Mouse (Mus musculus): ENCODE measurements around the gene Apoe. TPM values are rescaled to one million over a fixed set of nuclear protein-coding genes. Genes with fewer than 3 reads are reported as not detected.

Gene Apoe
- total RNA-seq, 2 experiments from 2014 or later: 38.0 to 61.8 TPM

DNA sequence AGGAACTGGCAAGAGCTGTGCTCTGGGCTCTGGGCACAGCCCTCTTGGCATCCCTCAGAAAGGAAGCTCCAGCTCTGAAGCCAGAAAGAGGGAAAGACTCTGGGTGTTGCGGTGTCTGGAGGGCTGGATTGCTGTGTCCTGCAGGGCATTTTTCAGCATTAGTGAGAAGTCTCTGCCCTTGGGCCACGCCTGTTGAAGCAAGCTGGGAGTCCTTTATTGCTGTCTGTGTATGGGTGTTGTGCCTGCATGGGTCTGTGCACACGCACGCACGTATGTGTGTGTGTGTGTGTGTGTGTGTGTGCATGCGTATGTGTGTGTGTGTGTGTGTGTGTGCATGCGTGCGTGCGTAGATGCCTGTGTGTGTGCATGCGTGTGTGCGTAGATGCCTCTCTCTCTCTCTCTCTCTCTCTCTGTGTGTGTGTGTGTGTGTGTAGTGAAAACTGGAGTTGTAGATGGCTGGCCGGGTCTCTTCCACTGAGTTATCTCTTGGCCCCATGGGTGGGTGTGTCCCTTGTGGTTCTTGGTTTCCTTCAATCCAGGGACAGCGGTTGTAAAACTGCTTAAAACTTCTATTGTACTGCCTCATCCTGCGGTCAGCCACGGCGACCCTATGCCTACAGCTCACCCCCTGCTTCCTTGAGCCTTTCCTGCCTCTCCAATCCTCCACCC, 37.5 kb upstream of the Apoe start:
- H3K27ac ChIP-seq: no peak overlapping the region
- no peak for TF ChIP-seq CTCF (IDR thresholded peaks at IDR 0.05)
- intact Hi-C loops (cut with DNase I): no loop called here
- no peak overlapping the region for H3K4me3 ChIP-seq
- DNase-seq: no peak

DNA sequence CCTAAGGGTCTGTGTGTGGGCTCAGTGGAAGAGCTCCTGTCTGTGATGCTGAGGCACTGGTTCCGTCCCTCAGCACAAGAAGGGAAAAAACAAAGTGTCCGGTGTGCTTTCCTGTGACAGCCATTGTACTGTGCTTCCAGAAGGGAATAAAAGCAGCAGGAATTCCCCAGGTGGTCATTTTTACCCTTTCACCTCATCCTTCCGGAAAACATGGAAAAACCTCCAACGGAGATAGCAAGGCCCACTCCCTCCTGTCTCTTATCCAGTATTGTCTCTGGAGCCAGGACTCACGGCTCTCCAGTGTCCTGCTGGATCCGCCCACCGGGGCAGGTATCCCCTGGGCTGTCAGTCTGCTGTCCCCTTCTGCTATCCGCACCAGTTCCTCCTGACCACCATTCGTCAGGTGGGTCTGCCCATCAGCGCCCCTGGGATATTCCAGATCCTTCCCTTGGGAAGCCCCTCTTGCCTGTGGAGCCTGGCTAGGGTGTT, 35.2 kb upstream of the Apoe start:
- intact Hi-C loops (cut with DNase I): no loop called here
- Histone ChIP-seq H3K4me3 (no peak overlapping the region), H3K27ac (peak overlapping the region; percentile 28; the same call in 1 of the 2 replicates)
- TF ChIP-seq CTCF (IDR thresholded peaks at IDR 0.05): no peak
- DNase-seq: no peak

DNA sequence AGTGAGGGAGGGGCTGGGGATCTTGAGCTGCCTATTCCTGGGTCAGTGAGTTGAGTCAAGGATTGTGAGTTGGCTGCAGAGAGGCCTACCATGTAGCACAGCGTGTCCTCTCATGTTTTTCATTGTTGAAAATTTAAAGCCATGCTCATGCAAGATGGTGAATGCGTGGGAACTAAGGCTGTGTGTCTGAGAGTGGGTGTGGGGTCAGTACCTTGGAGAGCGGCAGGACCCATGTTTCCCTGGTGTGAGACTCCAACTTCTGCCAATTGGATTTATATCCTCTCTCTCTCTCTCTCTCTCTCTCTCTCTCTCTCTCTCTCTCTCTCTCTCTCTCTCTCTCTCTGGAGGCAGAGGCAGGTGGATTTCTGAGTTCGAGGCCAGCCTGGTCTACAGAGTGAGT, 27.6 kb upstream of the Apoe start:
- intact Hi-C loops (cut with DNase I): no loop called here
- no peak for TF ChIP-seq CTCF (IDR thresholded peaks at IDR 0.05)

DNA sequence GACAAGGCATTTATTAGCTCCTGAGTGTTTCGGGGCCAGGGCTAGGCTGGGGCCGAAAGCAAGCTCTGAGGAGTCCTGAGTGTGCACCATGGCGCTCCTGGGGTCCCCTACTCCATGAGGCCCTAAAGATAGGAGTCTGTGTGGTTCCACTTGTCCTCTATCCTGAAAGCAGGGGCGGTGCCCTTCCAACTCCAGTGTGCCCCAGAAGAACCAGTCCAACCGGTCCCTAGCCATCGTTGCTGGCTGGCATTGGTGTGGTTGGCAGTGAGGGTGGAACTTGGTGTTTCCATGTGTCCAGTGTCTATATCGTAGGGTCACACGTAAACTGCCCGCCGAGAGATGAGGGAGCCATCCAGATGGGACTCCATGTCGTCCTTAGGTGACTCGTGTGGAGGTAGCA, 25.2 kb upstream of the Apoe start:
- Histone ChIP-seq H3K27ac (no peak overlapping the region), H3K4me3 (no peak overlapping the region)
- DNase-seq: no peak
- intact Hi-C loops (cut with DNase I): no loop called here
- TF ChIP-seq CTCF (IDR thresholded peaks at IDR 0.05): no peak

More for the DNA sequence above, 27.6 kb upstream of the Apoe start:
- Histone ChIP-seq H3K4me3 (no peak overlapping the region), H3K27ac (no peak overlapping the region)
- no peak for DNase-seq

DNA sequence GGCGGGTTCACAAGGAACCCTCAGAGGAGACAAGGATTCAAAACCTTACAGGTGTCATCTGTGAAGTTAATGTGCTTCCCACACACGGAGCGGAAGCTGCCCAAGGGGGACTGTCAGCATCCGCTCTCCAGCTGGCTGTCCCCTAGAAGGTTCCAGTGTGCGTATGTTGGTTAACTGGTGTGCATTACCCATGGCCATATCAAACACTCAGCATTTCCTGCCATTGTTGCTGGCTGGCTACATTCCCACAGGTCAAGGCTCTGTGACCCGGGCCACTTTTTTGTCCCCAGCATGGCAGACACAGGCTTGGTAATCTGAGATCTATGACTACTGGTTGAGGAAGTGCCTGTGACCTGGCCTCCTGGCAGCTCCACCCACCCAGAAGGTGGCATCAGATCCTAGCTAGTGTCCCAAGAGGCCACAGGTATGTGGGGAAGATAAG, 23.8 kb upstream of the Apoe start:
- peak; percentile 46 for DNase-seq
- TF ChIP-seq CTCF (IDR thresholded peaks at IDR 0.05): no peak
- no peak overlapping the region for H3K4me3 ChIP-seq
- intact Hi-C loops (cut with DNase I): no loop called here
- H3K27ac ChIP-seq: peak overlapping the region; percentile 46

DNA sequence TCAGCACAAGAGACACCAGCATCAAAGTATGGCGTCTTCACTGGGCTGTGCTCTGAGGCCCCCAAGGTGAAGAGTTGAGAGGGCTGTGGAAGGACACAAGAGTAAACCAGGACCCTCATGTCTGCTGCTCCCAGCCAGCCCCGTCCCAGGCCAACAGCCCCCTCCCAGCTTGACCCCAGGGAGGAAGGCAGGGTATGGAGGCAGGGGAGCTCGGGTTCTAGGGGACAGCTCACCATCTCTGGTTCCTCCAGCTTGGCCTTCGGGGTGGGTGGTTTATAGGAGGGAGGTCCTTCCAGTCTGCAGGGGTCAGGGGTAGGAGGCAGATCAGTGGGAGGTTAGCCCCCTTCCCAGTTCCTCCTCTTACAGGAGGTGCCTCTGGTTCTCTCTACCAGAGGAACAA, 20.2 kb upstream of the Apoe start:
- Histone ChIP-seq H3K4me3 (no peak overlapping the region), H3K27ac (no peak overlapping the region)
- no peak for TF ChIP-seq CTCF (IDR thresholded peaks at IDR 0.05)
- intact Hi-C loops (cut with DNase I): no loop called here
- no peak for DNase-seq

DNA sequence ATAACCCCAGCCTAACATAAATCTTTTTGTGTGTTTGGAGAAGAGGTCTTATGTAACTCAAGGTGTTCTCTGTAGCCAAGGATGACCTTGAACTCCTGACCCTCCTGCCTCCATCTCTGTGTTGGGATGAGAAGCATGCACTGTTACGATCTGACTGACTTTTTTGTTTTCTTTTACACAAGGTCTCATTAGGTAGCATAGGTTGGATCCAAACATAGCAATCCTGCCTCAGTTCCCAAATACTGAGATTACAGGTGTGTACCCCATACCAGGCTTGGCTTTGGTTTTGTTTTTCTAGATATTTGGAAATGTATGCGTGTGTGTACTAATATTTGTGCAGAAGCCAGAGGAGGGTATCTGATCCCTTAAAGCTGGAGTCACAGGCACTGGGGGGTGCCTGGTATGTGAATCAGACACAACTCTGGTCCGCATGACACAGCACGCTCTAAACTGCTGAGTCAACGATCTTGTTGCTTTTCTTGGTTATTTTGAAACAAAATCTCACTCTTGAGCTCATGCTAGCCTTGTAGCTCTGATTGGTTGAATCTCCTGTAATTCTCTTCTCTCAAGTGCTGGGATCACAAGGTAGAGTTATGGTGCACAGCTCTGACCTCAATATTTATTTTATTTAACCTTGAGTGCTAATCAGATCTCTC, 19.4 kb upstream of the Apoe start:
- Histone ChIP-seq H3K27ac (no peak overlapping the region), H3K4me3 (no peak overlapping the region)
- intact Hi-C loops (cut with DNase I): no loop called here
- DNase-seq: no peak
- no peak for TF ChIP-seq CTCF (IDR thresholded peaks at IDR 0.05)

DNA sequence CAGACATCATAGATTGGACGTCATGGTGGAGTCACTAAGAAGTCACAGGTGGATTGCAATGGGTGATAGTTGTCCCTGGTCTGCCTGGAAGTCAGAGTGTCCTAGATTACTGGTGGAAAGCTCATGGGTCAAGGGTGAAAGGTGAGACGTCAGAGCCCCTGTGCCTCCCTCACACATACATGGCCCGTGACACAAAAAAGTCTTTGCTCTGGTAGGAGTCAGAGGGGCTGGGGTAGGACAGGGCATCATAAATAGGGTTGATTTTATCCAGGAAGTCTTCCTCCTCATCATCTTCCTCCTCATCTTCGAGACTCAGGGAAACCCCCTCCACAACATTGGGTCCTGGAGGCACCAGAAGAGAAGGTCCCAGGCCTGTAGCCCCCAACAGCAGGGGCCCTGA, 18.4 kb upstream of the Apoe start:
- no peak for DNase-seq
- Histone ChIP-seq H3K27ac (no peak overlapping the region), H3K4me3 (no peak overlapping the region)
- intact Hi-C loops (cut with DNase I): loop anchor here (2.0 kb wide), 1 partner anchor 31 kb away; no protein-coding TSS in a partner anchor
- no peak for TF ChIP-seq CTCF (IDR thresholded peaks at IDR 0.05)

DNA sequence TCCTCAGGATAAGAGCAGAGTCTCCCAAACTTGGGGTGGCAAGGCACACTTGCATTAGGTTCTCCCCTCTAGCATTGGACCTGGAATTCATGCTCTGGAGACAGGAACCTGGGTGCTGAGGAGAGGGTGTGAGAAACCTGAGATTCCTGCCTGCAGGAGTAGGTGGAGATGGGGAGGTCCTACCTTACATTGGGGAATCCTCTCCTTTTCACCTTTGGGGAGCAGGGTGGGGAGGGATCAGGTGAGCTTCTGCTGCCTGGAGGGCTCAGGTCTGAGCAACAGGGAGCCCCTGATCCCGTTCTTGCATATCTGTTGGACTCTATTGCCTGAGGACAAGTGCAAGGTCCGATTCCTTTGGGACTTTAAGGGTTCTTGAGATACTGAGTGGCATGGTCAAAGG, 17.8 kb upstream of the Apoe start:
- Histone ChIP-seq H3K27ac (peak overlapping the region; percentile 93; the same call in 1 of the 2 replicates), H3K4me3 (peak overlapping the region; percentile 67)
- no peak for DNase-seq
- intact Hi-C loops (cut with DNase I): loop anchor here (2.0 kb wide), 1 partner anchor 32 kb away; no protein-coding TSS in a partner anchor
- TF ChIP-seq CTCF (IDR thresholded peaks at IDR 0.05): no peak

DNA sequence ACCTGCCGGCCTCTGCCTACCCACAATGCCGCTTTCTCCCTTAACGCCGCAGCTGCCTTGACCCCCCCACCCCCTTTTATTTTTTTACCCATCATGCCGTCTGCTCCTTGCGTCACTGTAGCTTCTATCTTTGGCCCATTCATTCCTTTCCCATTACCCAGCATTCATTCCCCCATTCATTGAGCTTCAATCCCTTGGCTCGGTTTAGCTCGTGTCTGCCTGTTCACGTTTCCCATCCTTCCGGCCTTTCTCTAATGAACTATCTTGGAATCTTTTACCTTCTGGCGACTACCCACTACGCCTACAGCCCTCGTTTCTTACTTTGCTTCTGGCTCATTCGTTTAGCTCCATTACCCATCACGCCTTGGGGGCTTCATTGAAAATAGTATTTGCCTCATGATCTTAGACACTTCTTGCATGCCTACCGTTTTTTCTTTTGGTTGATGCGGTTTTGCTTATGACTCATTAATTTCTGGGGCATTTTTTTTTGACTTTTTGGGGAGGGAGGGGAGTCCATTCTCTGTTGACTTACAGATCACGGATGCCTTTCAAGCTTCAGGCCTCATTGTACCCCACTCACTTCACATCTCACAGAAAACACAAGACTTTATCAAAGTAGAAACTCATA, 17.2 kb upstream of the Apoe start:
- DNase-seq: no peak
- H3K4me3 ChIP-seq: peak overlapping the region; percentile 67
- H3K27ac ChIP-seq: peak overlapping the region; percentile 93
- no peak for TF ChIP-seq CTCF (IDR thresholded peaks at IDR 0.05)
- intact Hi-C loops (cut with DNase I): loop anchor here (2.0 kb wide), 1 partner anchor 33 kb away; no protein-coding TSS in a partner anchor

DNA sequence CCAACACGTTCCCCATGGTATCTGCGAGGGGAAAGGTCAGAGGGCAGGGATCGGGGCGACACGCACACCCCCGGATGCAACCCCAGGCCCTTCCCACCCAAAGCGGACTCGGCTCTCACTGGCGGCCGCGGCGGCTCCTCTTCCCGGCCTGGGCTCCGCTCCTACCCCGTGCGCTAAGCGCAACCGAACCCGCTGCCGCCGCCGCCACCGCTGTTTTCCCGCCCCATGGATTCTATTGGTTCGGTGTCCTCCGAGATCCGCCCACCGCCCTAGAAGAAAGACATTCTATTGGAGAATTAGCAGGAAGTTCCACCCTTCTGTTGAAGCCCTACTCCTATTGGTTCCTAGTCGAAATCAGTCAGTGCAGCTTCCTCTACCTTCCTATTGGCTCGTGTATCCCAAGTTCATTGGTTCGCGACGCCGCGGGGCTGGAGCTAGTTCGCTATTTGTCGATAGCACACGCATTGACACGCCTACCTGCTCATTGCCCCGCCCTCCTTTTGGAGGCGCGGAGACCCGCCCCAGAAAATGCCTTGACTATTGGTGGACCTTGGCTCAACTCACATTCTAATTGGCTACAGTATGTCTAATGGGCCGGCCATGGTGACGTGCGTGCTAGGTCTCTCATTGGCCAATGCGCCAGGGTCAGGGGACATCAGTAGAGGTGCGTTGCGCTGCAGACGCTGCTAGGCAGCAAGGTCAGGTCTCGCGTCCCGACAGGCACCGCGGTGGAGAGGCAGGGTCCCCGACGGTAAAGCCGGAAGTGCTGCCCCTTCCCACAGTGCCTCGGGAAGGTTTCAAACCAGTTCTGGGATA, 16.5 kb upstream of the Apoe start, which contains the start of gene Tomm40:
TSS of gene Tomm40 (minus strand) at position 200 of the 816 bp plus-strand sequence.
- Histone ChIP-seq H3K4me3 (peak within 1 kb of the TSS; percentile 100), H3K27ac (peak within 1 kb of the TSS; percentile 93)
- peak; percentile 99 for DNase-seq
- intact Hi-C loops (cut with DNase I): loop anchor here (2.0 kb wide), 1 partner anchor 33 kb away; no protein-coding TSS in a partner anchor
- TF ChIP-seq CTCF (IDR thresholded peaks at IDR 0.05): no peak

DNA sequence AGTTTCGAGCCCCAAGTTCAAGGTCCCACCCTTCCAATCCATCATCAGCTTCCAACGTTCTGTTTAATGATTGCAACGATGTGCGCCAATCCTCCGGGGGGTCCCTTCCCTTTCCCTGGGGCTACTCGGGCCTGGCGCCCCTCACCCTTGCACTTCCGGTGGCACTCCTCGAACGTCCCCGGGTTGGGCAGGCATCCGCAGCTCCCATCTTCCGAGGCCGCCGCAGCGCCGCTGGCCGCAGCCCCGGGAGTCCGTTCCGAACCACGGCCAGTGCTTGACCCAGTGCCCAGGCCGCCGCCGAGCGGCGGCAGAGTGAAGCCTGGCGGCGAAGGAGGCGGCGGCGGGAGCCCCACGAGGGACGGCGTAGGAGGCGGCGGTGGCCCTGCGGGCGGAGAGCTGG, 15.8 kb upstream of the Apoe start:
- Histone ChIP-seq H3K4me3 (peak overlapping the region; percentile 100), H3K27ac (peak overlapping the region; percentile 90)
- no peak for TF ChIP-seq CTCF (IDR thresholded peaks at IDR 0.05)
- intact Hi-C loops (cut with DNase I): no loop called here
- DNase-seq: no peak
